Mouse (Mus musculus) left cerebral cortex, postnatal 25 days (tissue): Measurements from ENCODE around the gene Cd300ld3. TPM values are rescaled to one million over a fixed set of nuclear protein-coding genes. Genes with fewer than 3 reads are reported as not detected.
"Not testable (repeated sequence)": the region's sequence is repeated elsewhere in the genome, so short reads cannot be mapped to it uniquely, and the experiment has no call there.

ENCODE experiments used
- DNase-seq, 2 experiments: peaks; one replicate each; pipeline ENCODE4 v3.0.0; 2022; ENCODE audit warnings: low spot score in 2 of 2, mixed read lengths in 1 of 2
- intact Hi-C: fragments of 180-260 bp; cut with DNase I; formaldehyde crosslinking; loops from one replicate; pipeline ENCODE4 v1.15.1; 2025
- total RNA-seq, 2 experiments: library from RNA; stranded (reverse); gene quantifications; 2 replicates each; pipeline ENCODE4 v1.2.3; 2021

The Cd300ld3 gene
- total RNA-seq, 2 experiments from 2014 or later = 0.60 TPM; not detected in 1

- intact Hi-C loops = loop anchor here (10.0 kb wide), 2 partner anchors 245 to 315 kb away; no protein-coding TSS in a partner anchor
- DNase-seq = no peak
Measured at GRCm38 (mm10) chr11:115059797-115060196, 11.6 kb upstream of the Cd300ld3 start.

GRCm38 (mm10) chr11:115058701-115059100, 10.5 kb upstream of the Cd300ld3 start:
- no peak for DNase-seq
- intact Hi-C loops = loop anchor here (10.0 kb wide), 2 partner anchors 244 to 314 kb away; no protein-coding TSS in a partner anchor

DNA sequence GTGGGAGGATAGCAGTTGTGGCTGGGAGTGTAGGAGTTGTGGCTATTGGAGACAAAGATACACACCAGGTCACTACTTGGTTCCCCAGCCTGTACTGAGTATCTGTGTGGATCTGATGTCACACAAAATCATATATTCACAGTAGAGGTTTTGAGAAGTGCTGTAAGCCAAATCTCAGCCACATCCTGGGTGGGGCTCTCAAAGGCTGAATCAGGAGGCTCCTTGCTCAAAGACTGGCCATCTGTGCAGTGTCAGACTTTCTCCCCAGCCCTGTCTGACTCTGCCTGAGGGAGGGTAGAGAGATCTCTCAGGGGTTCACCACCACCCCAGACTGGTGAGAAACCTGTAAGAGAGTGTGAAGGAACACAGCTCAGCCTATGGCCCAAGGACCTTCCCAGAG, 6.3 kb upstream of the Cd300ld3 start:
- intact Hi-C loops = loop anchor here (10.0 kb wide), 2 partner anchors 240 to 310 kb away; no protein-coding TSS in a partner anchor
- no peak for DNase-seq

DNA sequence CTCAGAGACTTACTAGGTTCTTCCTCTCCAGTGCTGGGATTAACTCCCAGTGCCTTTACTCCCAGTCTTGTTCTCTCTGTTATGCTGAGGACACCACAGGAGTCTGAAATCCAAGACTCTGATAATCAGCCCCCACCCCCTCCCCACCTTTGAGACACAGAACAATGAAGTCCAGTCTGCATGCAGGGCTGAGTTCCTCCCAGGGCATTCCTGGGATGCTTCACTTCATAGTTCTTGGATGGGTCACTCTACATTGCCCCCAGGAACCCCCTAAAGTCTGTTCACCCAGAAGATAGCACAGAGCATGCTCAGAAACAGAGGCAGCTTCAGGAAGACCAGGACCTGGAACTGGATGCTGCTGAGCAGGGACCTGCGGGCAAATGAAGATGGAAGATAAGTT, 4.8 kb upstream of the Cd300ld3 start:
- intact Hi-C loops = loop anchor here (10.0 kb wide), 2 partner anchors 238 to 308 kb away; no protein-coding TSS in a partner anchor
- DNase-seq = no peak

DNA sequence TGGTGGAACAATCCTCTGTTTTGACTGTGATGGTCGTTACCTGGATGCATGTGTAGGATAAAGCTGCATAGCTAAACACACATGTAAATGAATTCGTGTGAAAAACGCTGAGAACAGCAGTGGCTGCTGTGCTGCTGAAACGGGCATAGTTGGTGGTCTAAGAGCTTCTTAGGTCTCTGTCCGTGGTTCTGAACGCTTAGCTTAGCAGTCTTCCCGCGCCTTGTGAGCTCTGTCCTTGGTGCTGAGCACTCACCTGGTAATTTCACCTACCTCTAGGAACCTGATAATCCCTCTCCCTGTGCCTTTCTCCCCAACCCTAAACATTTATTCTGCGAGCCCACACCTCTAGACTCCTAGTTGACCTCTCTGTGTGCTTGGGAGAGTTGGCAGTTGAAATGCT, 4.0 kb upstream of the Cd300ld3 start:
- no peak for DNase-seq
- intact Hi-C loops = loop anchor here (10.0 kb wide), 2 partner anchors 237 to 307 kb away; no protein-coding TSS in a partner anchor

DNA sequence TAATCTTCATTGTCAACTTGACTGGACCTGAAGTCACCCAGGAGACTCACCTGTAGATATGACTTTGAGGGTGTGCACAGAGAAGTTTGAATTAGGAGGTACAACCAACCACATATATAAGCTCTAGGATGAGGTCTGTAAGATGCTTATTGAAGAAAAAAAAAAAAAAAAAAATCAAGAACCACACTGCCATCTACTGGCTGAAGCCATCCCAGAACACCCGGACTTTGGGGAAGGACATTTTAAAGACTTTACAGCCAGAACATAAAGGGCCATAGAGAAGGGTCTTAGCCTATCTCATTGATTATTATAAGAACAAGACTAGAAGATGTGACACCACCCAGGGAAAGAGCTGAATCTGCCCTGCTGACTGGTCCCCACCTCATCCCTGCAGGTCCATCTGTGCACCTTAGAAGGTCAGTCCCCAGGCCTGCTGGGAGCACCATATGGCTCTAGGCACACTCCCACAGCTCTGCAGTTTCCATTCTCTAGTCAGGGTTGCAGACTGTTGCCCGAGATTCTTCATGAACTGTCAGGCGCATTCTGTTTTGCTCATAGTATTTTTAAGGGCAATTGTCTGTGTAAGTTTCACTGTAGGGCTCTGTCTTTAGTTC, 1.2 kb upstream of the Cd300ld3 start:
- intact Hi-C loops = loop anchor here (10.0 kb wide), 1 partner anchor 175 kb away; no protein-coding TSS in a partner anchor

GRCm38 (mm10) chr11:115037669-115038068, 10.5 kb downstream of the Cd300ld3 start, which contains the start of gene Cd300ld5:
Cd300ld5 (minus strand) TSS chr11:115037769.
- intact Hi-C loops, DNase-seq: not testable (repeated sequence)

More for the DNA sequence above, 1.2 kb upstream of the Cd300ld3 start:
- peak in 1 of 2 experiments; percentile 39 for DNase-seq

DNA sequence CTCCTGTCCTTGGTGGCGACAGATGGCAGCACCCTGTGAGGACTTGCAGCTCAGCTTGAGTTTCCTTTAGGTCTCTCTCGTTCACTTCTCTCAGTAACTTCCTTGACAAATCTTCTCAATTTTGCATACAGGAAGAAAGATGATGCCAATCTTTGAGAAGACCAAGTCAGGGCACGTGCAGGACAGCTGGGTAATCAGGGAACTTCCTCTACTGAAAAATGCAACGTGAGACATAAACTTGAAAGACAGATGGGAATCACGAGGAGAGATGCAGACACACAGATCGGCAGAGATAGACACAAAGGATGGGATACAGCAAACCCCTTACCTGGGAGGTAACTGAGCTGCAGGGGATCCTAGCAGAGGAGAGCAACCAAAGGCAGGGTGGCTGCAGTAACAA, 21.3 kb downstream of the Cd300ld3 start, which contains the start of gene Cd300ld4:
Gene Cd300ld4, minus strand, starts transcription at position 101 of the 400 bp plus-strand sequence.
- intact Hi-C loops, DNase-seq: not testable (repeated sequence)

DNA sequence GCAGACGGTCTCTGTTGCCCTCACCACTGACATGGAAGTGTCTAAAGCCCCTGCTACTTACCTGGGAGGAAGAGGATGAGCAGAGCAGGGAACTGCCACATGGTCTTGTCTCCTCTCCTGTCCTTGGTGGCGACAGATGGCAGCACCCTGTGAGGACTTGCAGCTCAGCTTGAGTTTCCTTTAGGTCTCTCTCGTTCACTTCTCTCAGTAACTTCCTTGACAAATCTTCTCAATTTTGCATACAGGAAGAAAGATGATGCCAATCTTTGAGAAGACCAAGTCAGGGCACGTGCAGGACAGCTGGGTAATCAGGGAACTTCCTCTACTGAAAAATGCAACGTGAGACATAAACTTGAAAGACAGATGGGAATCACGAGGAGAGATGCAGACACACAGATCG, 32.1 kb downstream of the Cd300ld3 start, which contains the start of gene Cd300ld2:
Gene Cd300ld2, minus strand, starts transcription at position 101 of the 400 bp plus-strand sequence.
- intact Hi-C loops, DNase-seq: not testable (repeated sequence)

DNA sequence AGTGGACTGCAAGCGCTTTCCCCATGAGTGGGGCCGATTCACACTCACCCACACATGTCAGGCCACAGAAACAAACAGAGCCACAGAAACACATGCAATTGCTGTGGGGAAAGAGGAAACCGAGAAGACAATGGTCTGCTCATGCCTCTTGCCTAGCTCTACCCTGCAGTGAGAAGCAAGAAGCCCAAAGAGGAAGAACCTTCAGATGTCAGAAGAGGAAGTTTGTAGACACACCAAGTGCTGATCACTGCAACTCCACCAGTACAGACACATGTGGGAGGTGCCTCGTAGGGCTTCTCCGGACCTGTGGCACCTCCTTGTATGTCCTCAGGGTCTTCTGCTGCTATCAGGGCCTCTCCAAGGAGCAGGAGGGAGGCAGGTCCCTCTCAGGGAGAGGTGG, 44.1 kb downstream of the Cd300ld3 start:
- DNase-seq = peak; percentile 4 to 9
- intact Hi-C loops = no loop called here

DNA sequence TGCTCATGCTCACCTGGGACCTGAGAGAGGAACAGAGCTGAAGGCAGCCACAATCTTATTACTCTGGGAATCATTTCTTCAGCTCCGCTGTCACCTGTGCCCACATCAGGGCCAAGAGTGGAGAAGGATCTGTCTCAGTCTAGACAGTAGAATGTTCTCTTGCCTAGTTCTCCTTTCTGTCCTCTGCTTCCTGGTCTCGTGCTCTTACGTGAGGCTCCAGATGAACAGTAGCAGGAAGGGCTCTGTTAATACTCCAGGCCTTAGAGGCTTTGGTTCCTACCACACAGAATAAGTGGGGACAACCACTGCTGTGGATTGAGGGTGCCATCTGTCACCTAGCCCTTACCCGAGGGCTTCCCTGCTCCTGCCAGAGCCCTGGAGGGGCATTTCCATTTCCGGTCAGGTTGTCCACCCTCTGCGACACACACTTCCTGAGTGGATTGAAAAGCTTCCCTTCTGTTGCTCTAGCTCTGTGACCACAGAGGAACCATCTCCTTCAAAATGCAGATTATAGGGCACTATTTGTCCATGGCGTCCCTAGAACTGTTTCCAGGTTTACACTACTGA, 46.7 kb downstream of the Cd300ld3 start, which contains the start of gene Cd300c2:
Gene Cd300c2, minus strand, starts transcription at position 407 of the 567 bp plus-strand sequence.
- peak in 1 of 2 experiments; percentile 2 for DNase-seq
- intact Hi-C loops = loop anchor here (2.0 kb wide), 1 partner anchor 41 kb away; no protein-coding TSS in a partner anchor

Other genes with a start within 250 kb of the Cd300ld3 start
- not detected for gene Gpr142, start 249.5 kb downstream of the Cd300ld3 start, total RNA-seq
- 1 to 10 TPM; 4.2 to 6.4 TPM for gene Gprc5c, start 197.3 kb downstream of the Cd300ld3 start, total RNA-seq
- under 1 TPM; 0.37 to 0.55 TPM for gene Cd300a, start 158.4 kb downstream of the Cd300ld3 start, total RNA-seq
- gene Cd300lb, start 114.0 kb downstream of the Cd300ld3 start, total RNA-seq = not detected
- not detected for gene Cd300c, start 79.3 kb downstream of the Cd300ld3 start, total RNA-seq
- not detected for gene Cd300ld, start 58.5 kb downstream of the Cd300ld3 start, total RNA-seq
- 1 to 10 TPM; 2.8 to 3.0 TPM for gene Cd300c2, start 46.5 kb downstream of the Cd300ld3 start, total RNA-seq
- not detected for gene Cd300ld2, start 32.2 kb downstream of the Cd300ld3 start, total RNA-seq
- gene Cd300ld4, start 21.4 kb downstream of the Cd300ld3 start, total RNA-seq = under 1 TPM in 1 of 2 experiments, not detected in 1; 0.55 TPM
- gene Cd300ld5, start 10.6 kb downstream of the Cd300ld3 start, total RNA-seq = under 1 TPM; 0.55 to 0.60 TPM
- gene Cd300e, start 13.8 kb upstream of the Cd300ld3 start, total RNA-seq = not detected
- under 1 TPM; 0.76 to 0.99 TPM for gene Rab37, start 43.0 kb upstream of the Cd300ld3 start, total RNA-seq
- gene Cd300lf, start 85.6 kb upstream of the Cd300ld3 start, total RNA-seq = under 1 TPM; 0.16 to 0.41 TPM
- gene Slc9a3r1, start 114.9 kb upstream of the Cd300ld3 start, total RNA-seq = 10 to 100 TPM; 79.2 to 86.5 TPM
- gene Tmem104, start 139.1 kb upstream of the Cd300ld3 start, total RNA-seq = 10 to 100 TPM; 15.8 to 18.2 TPM
- 10 to 100 TPM; 20.1 to 22.3 TPM for gene Nat9, start 139.4 kb upstream of the Cd300ld3 start, total RNA-seq
- gene Grin2c, start 218.8 kb upstream of the Cd300ld3 start, total RNA-seq = 10 to 100 TPM; 41.0 to 42.0 TPM
- 10 to 100 TPM; 14.5 to 17.4 TPM for gene Fdxr, start 228.6 kb upstream of the Cd300ld3 start, total RNA-seq
- gene Fads6, start 249.3 kb upstream of the Cd300ld3 start, total RNA-seq = 10 to 100 TPM in 1 of 2 experiments, 1 to 10 TPM in 1; 9.5 to 10.8 TPM